Mouse (Mus musculus) activated CD4-positive, CD25-positive, alpha-beta regulatory T cell, adult 9 weeks (primary cell): ENCODE measurements around the gene Gar1. TPM values are rescaled to one million over a fixed set of nuclear protein-coding genes. Genes with fewer than 3 reads are reported as not detected.

Experiments used
- polyA plus RNA-seq: library from polyadenylated mRNA; unstranded; fragments of 100-300 nt; shearing (Covaris generic); gene quantifications from one replicate; pipeline ENCODE4 v1.2.1, GENCODE M21; 2017

The Gar1 gene
- 44.6 TPM for polyA plus RNA-seq

GRCm38 (mm10) chr3:129831035-129831568 is at the start of gene Gar1:
Gene Gar1, minus strand, starts transcription at chr3:129831396.

GRCm38 (mm10) chr3:129878405-129879021 is 47.3 kb upstream of the Gar1 start, which contains the start of gene Pla2g12a:
Gene Pla2g12a, plus strand, starts transcription at chr3:129878606.

GRCm38 (mm10) chr3:129835388-129835934 is 4.3 kb upstream of the Gar1 start, which contains the start of gene Cfi:
Gene Cfi, plus strand, starts transcription at chr3:129835884.

GRCm38 (mm10) chr3:129822206-129822775 is 8.9 kb downstream of the Gar1 start, which contains the start of gene Rrh:
Gene Rrh, minus strand, starts transcription at chr3:129822587.

GRCm38 (mm10) chr3:129803765-129804164 is 27.4 kb downstream of the Gar1 start, which contains the start of gene Lrit3:
Gene Lrit3, minus strand, starts transcription at chr3:129804030.

Other genes starting within 250 kb of the Gar1 start
- 0.88 TPM for gene Egf, start 76.1 kb downstream of the Gar1 start, polyA plus RNA-seq
- not detected for gene Lrit3, start 27.4 kb downstream of the Gar1 start, polyA plus RNA-seq
- gene Rrh, start 8.8 kb downstream of the Gar1 start, polyA plus RNA-seq: not detected
- not detected for gene Cfi, start 4.5 kb upstream of the Gar1 start, polyA plus RNA-seq
- 1.1 TPM for gene Pla2g12a, start 47.2 kb upstream of the Gar1 start, polyA plus RNA-seq
- gene Casp6, start 70.0 kb upstream of the Gar1 start, polyA plus RNA-seq: 78.2 TPM
- 41.0 TPM for gene Mcub, start 138.8 kb upstream of the Gar1 start, polyA plus RNA-seq
- 22.2 TPM for gene Sec24b, start 230.2 kb upstream of the Gar1 start, polyA plus RNA-seq